Mouse (Mus musculus): ENCODE measurements around the gene Dnajb12. TPM values are rescaled to one million over a fixed set of nuclear protein-coding genes. Genes with fewer than 3 reads are reported as not detected.
A peak's percentile ranks its signal among the peaks of the same experiment; 100 is the strongest.

Gene Dnajb12
- total and polyA plus RNA-seq, 3 experiments: 13.3 to 217 (median 41.7) TPM

- no peak for TF ChIP-seq ETS1 (IDR thresholded peaks at IDR 0.05; ENCODE audit: low read depth, low read length)
- TF ChIP-seq MAZ (IDR thresholded peaks at IDR 0.05; ENCODE audit: low read depth, low read length): no peak
- TF ChIP-seq MYB (IDR thresholded peaks at IDR 0.05; ENCODE audit: low read depth, low read length): no peak
- TF ChIP-seq ZNF384 (IDR thresholded peaks at IDR 0.05; ENCODE audit: low read depth, low read length): no peak
- TF ChIP-seq NELFE (IDR thresholded peaks at IDR 0.05; ENCODE audit: low read depth, low read length): no peak
- no peak for TF ChIP-seq ZC3H11A (IDR thresholded peaks at IDR 0.05; ENCODE audit: low read depth, low read length)
- TF ChIP-seq ZKSCAN1 (IDR thresholded peaks at IDR 0.05; ENCODE audit: low read depth, low read length): no peak
- DNase-seq (ENCODE audit: low read depth, low spot score): no peak
- H3K27ac ChIP-seq (ENCODE audit: control insufficient read depth, low read depth, low read length): no peak overlapping the region
- peaks cover 7 to 28% of the 10 kb centered on the region in 2 experiments for H3K4me1 ChIP-seq (ENCODE audit: control insufficient read depth in 1 of 2, insufficient read depth in 2 of 2, low read length in 2 of 2)
- H3K9me3 ChIP-seq (replicated peaks; ENCODE audit: insufficient read depth, low read length): no peaks in the 10 kb centered on the region
- no peak overlapping the region for H3K4me3 ChIP-seq (ENCODE audit: control insufficient read depth in 1 of 2, insufficient read depth in 1 of 2, low read depth in 2 of 2, low read length in 2 of 2)
- peaks cover 0 to 11% of the 10 kb centered on the region in 2 experiments; a peak in 2 of 4 replicates for H3K36me3 ChIP-seq (ENCODE audit: control insufficient read depth in 1 of 2, insufficient read depth in 2 of 2, low read length in 2 of 2)
- no peak overlapping the region for H3K9ac ChIP-seq (ENCODE audit: control insufficient read depth, low read depth, low read length, poor library complexity, severe bottlenecking)
- H3K79me2 ChIP-seq (ENCODE audit: control insufficient read depth, insufficient read depth, low read length, poor library complexity): no peaks in the 10 kb centered on the region
- no peaks in the 10 kb centered on the region for H3K27me3 ChIP-seq (ENCODE audit: control insufficient read depth in 1 of 2, insufficient read depth in 2 of 2, low read length in 2 of 2)
These were observed 40.3 kb downstream of the Dnajb12 start for GRCm38 (mm10) chr10:59919494-59920181.

GRCm38 (mm10) chr10:59920485-59920809 lies 41.1 kb downstream of the Dnajb12 start:
- no peak for DNase-seq (ENCODE audit: low read depth, low spot score)
- Histone ChIP-seq H3K4me3 (ENCODE audit: control insufficient read depth in 1 of 2, insufficient read depth in 1 of 2, low read depth in 2 of 2, low read length in 2 of 2) (peak overlapping the region; percentile 66 to 95), H3K36me3 (ENCODE audit: control insufficient read depth in 1 of 2, insufficient read depth in 2 of 2, low read length in 2 of 2) (peaks cover 0 to 13% of the 10 kb centered on the region in 2 experiments; a peak in 2 of 4 replicates), H3K27me3 (ENCODE audit: control insufficient read depth in 1 of 2, insufficient read depth in 2 of 2, low read length in 2 of 2) (no peaks in the 10 kb centered on the region), H3K9ac (ENCODE audit: control insufficient read depth, low read depth, low read length, poor library complexity, severe bottlenecking) (peak overlapping the region; percentile 48), H3K4me1 (ENCODE audit: control insufficient read depth in 1 of 2, insufficient read depth in 2 of 2, low read length in 2 of 2) (peaks cover 10 to 30% of the 10 kb centered on the region in 2 experiments), H3K9me3 (replicated peaks; ENCODE audit: insufficient read depth, low read length) (no peaks in the 10 kb centered on the region), H3K27ac (ENCODE audit: control insufficient read depth, low read depth, low read length) (no peak overlapping the region), H3K79me2 (ENCODE audit: control insufficient read depth, insufficient read depth, low read length, poor library complexity) (no peaks in the 10 kb centered on the region)
- TF ChIP-seq ZMIZ1 (IDR thresholded peaks at IDR 0.05; ENCODE audit: low read depth, low read length) (no peak), MAX (IDR thresholded peaks at IDR 0.05; ENCODE audit: low read length) (no peak), NELFE (IDR thresholded peaks at IDR 0.05; ENCODE audit: low read depth, low read length) (0 out of 2 replicates have a peak, but pooled peaks have one; percentile 31)

- Histone ChIP-seq H3K27me3 (ENCODE audit: control insufficient read depth in 1 of 2, insufficient read depth in 2 of 2, low read length in 2 of 2) (no peaks in the 10 kb centered on the region), H3K27ac (ENCODE audit: control insufficient read depth, low read depth, low read length) (peak overlapping the region; percentile 16; the same call in 1 of the 2 replicates), H3K79me2 (ENCODE audit: control insufficient read depth, insufficient read depth, low read length, poor library complexity) (no peaks in the 10 kb centered on the region), H3K36me3 (ENCODE audit: control insufficient read depth in 1 of 2, insufficient read depth in 2 of 2, low read length in 2 of 2) (peaks cover 0 to 9% of the 10 kb centered on the region in 2 experiments; a peak in 2 of 4 replicates), H3K4me3 (ENCODE audit: control insufficient read depth in 1 of 2, insufficient read depth in 1 of 2, low read depth in 2 of 2, low read length in 2 of 2) (peak overlapping the region; percentile 66 to 95), H3K9ac (ENCODE audit: control insufficient read depth, low read depth, low read length, poor library complexity, severe bottlenecking) (peak overlapping the region; percentile 48), H3K4me1 (ENCODE audit: control insufficient read depth in 1 of 2, insufficient read depth in 2 of 2, low read length in 2 of 2) (peaks cover 10 to 25% of the 10 kb centered on the region in 2 experiments), H3K9me3 (replicated peaks; ENCODE audit: insufficient read depth, low read length) (no peaks in the 10 kb centered on the region)
- peak; percentile 83 for DNase-seq (ENCODE audit: low read depth, low spot score)
- TF ChIP-seq POLR2A (IDR thresholded peaks at IDR 0.05; ENCODE audit: control insufficient read depth in 1 of 2, insufficient read depth in 1 of 2, low read depth in 1 of 2, low read length in 2 of 2, poor library complexity in 1 of 2) (peak in 1 of 2 experiments; percentile 37; a peak in 1 of 4 replicates), BHLHE40 (IDR thresholded peaks at IDR 0.05; ENCODE audit: borderline replicate concordance, low read depth, low read length) (peak; percentile 75; the same call in 1 of the 2 replicates), SIN3A (IDR thresholded peaks at IDR 0.05; ENCODE audit: low read length) (peak; percentile 97), MYB (IDR thresholded peaks at IDR 0.05; ENCODE audit: low read depth, low read length) (peak; percentile 38; the same call in 1 of the 2 replicates), TCF12 (IDR thresholded peaks at IDR 0.05; ENCODE audit: low read depth, low read length) (peak; percentile 24; the same call in 1 of the 2 replicates), KAT2A (conservative IDR thresholded peaks at IDR 0.05; ENCODE audit: low read depth, low read length) (no peak), CTCF (IDR thresholded peaks at IDR 0.05 in 2 of 3, conservative IDR thresholded peaks at IDR 0.05 in 1 of 3; ENCODE audit: control insufficient read depth in 1 of 3, insufficient read depth in 1 of 3, low read depth in 2 of 3, low read length in 3 of 3, poor library complexity in 1 of 3, severe bottlenecking in 1 of 3) (no peak), MYC (IDR thresholded peaks at IDR 0.05; ENCODE audit: low read depth, low read length) (peak; percentile 66; the same call in 1 of the 2 replicates), SMC3 (IDR thresholded peaks at IDR 0.05; ENCODE audit: low read depth, low read length) (no peak), RCOR1 (IDR thresholded peaks at IDR 0.05; ENCODE audit: low read depth, low read length) (0 out of 2 replicates have a peak, but pooled peaks have one; percentile 30), TAL1 (IDR thresholded peaks at IDR 0.05; ENCODE audit: low read length) (peak; percentile 22; the same call in 1 of the 2 replicates), MXI1 (IDR thresholded peaks at IDR 0.05; ENCODE audit: low read depth, low read length) (peak; percentile 98), RAD21 (IDR thresholded peaks at IDR 0.05; ENCODE audit: low read depth, low read length) (no peak), EP300 (IDR thresholded peaks at IDR 0.05; ENCODE audit: low read depth in 1 of 2, low read length in 2 of 2) (peak in 1 of 2 experiments; percentile 32; a peak in 2 of 4 replicates), MAX (IDR thresholded peaks at IDR 0.05; ENCODE audit: low read length) (peak; percentile 93), HCFC1 (IDR thresholded peaks at IDR 0.05; ENCODE audit: low read depth, low read length) (peak; percentile 45; the same call in 1 of the 2 replicates)
These were observed 41.7 kb downstream of the Dnajb12 start for GRCm38 (mm10) chr10:59920810-59921681.

All from MEL (cell line).